Mouse (Mus musculus): ENCODE data around the gene Aldoc.

DNA sequence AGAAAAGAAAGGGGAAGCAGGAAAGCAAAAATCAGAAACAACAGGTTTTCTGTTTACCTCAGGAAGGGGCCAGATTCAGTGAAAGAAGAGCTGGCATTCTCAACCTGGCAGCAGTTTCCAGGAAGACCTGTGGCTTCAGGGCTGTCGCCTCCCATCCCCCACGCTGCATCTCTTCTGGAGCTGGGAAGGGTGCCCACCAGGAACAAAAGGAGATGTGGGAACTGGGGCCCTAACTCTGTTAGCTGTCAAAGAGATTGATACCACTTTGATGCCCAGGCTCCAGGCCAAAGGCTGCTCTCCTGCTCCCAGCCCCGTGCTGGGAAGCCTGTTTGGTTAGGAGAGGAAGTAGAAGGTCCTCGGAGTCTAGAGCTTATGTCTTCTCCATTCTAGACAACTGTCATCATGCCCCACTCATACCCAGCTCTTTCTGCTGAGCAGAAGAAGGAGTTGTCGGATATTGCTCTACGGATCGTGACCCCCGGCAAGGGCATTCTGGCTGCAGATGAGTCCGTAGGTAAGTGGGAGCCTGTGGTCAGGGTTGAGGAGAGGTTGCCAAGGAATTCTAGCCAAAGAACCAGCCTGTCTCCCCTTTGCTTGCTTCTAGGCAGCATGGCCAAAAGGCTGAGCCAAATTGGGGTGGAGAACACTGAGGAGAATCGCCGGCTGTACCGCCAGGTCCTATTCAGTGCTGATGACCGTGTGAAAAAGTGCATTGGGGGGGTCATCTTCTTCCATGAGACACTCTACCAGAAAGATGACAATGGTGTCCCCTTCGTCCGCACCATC lies 1.4 kb downstream of the Aldoc start:
- TF ChIP-seq ZC3H11A (IDR thresholded peaks at IDR 0.05; ENCODE audit: borderline replicate concordance, low read depth, low read length) = no peak
- no peak for TF ChIP-seq MAFK (IDR thresholded peaks at IDR 0.05; ENCODE audit: insufficient read depth, low read depth, low read length)
- TF ChIP-seq HCFC1 (IDR thresholded peaks at IDR 0.05; ENCODE audit: borderline replicate concordance, insufficient read depth, low read length) = no peak
- no peak for TF ChIP-seq CHD2 (IDR thresholded peaks at IDR 0.05; ENCODE audit: low read depth, low read length)

All from ES-E14 (cell line).